Mouse (Mus musculus) midbrain, embryonic 11.5 days (tissue): ENCODE results near the gene Gbf1. TPM values are rescaled to one million over a fixed set of nuclear protein-coding genes. Genes with fewer than 3 reads are reported as not detected.
"Not testable (repeated sequence)": the region's sequence is repeated elsewhere in the genome, so short reads cannot be mapped to it uniquely, and the experiment has no call there.

Experiments
- ATAC-seq: fragments of 200-750 bp; cut with Nextera tagmentation; 2 replicates; pipeline ENCODE4 v1.8.0; 2017; ENCODE audit warnings: moderate TSS enrichment, moderate library complexity; ENCODE audit not compliant: low FRiP score
- DNase-seq: peaks from one replicate; pipeline ENCODE4 v3.0.0; 2015; ENCODE audit warnings: low spot score; ENCODE audit errors: missing footprints
- H3K27ac ChIP-seq: fragments of 300-500 bp; sonication (generic); 2 replicates; pipeline ENCODE4 v1.5.1; 2014; ENCODE audit warnings: low read depth, low read length
- H3K27me3 ChIP-seq: fragments of 300-500 bp; sonication (generic); 2 replicates; pipeline ENCODE4 v1.6.1; 2014; ENCODE audit warnings: mild to moderate bottlenecking, low read length, moderate library complexity, mixed read lengths; ENCODE audit not compliant: control insufficient read depth, insufficient read depth
- H3K36me3 ChIP-seq: fragments of 300-500 bp; sonication (generic); 2 replicates; pipeline ENCODE4 v1.6.1; 2014; ENCODE audit warnings: mild to moderate bottlenecking, low read length, moderate library complexity, mixed read lengths; ENCODE audit not compliant: control insufficient read depth, insufficient read depth
- H3K4me1 ChIP-seq: fragments of 300-500 bp; sonication (generic); 2 replicates; pipeline ENCODE4 v1.6.1; 2014; ENCODE audit warnings: low read length; ENCODE audit not compliant: control insufficient read depth, insufficient read depth
- H3K4me2 ChIP-seq: fragments of 300-500 bp; sonication (generic); 2 replicates; pipeline ENCODE4 v1.6.1; 2014; ENCODE audit warnings: mild to moderate bottlenecking, moderate library complexity
- H3K4me3 ChIP-seq: fragments of 300-500 bp; sonication (generic); 2 replicates; pipeline ENCODE4 v1.5.1; 2014; ENCODE audit warnings: low read depth, low read length
- H3K9ac ChIP-seq: fragments of 300-500 bp; sonication (generic); 2 replicates; pipeline ENCODE4 v1.6.1; 2014; ENCODE audit warnings: low read length
- H3K9me3 ChIP-seq: fragments of 300-500 bp; sonication (generic); 2 replicates; pipeline ENCODE4 v1.6.1; 2016; ENCODE audit warnings: low read length; ENCODE audit not compliant: control insufficient read depth
- WGBS: fragments of 180-500 bp; shearing (Covaris S2); extraction: QIAGEN DNeasy Blood & Tissue Kit; methylation state at CpG from one replicate; pipeline ENCODE4 v1.1.7; 2014; 5-methylcytosine and 5-hydroxymethylcytosine counted together
- polyA plus RNA-seq: library from polyadenylated mRNA; unstranded; fragments of >200 nt; fragmentation: Nextera tagmentation; extraction: Ambion mirVana; gene quantifications from 2 replicates; pipeline ENCODE4 v1.2.1, GENCODE M21; 2014

Gbf1 gene
- polyA plus RNA-seq, 1 experiment from 2014 or later, result 42.6 TPM

GRCm38 (mm10) chr19:46136639-46137580 lies 15.4 kb upstream of the Gbf1 start:
- Histone ChIP-seq H3K27me3 (peaks cover 65% of the 10 kb centered on the region), H3K9ac (peak overlapping the region; percentile 24; the same call in 1 of the 2 replicates), H3K4me2 (peak overlapping the region; percentile 92), H3K4me1 (peaks cover 29% of the 10 kb centered on the region), H3K4me3 (peak overlapping the region; percentile 46), H3K36me3 (no peaks in the 10 kb centered on the region), H3K27ac (no peak overlapping the region), H3K9me3 (no peaks in the 10 kb centered on the region)
- peak; percentile 95 for DNase-seq
- 3% methylated on average over 47 of the region's 49 CpGs for WGBS
- ATAC-seq, result peak; percentile 15; the same call in 1 of the 2 replicates

GRCm38 (mm10) chr19:46140324-46140723 lies 12.0 kb upstream of the Gbf1 start:
- DNase-seq (peak; percentile 83), ATAC-seq (no peak)
- no peak overlapping the region for H3K4me3 ChIP-seq
- no peaks in the 10 kb centered on the region for H3K36me3 ChIP-seq
- H3K9me3 ChIP-seq, result no peaks in the 10 kb centered on the region
- peaks cover 38% of the 10 kb centered on the region for H3K27me3 ChIP-seq
- no peak overlapping the region for H3K27ac ChIP-seq
- no peak overlapping the region for H3K4me2 ChIP-seq
- H3K9ac ChIP-seq, result no peak overlapping the region
- 47% methylated on average over 2 of the region's 2 CpGs for WGBS
- H3K4me1 ChIP-seq, result peaks cover 25% of the 10 kb centered on the region

- Histone ChIP-seq H3K36me3 (no peaks in the 10 kb centered on the region), H3K27me3 (peaks cover 43% of the 10 kb centered on the region), H3K9me3 (no peaks in the 10 kb centered on the region), H3K27ac (no peak overlapping the region), H3K9ac (no peak overlapping the region; the same call in 1 of the 2 replicates), H3K4me1 (peaks cover 20% of the 10 kb centered on the region), H3K4me2 (no peak overlapping the region), H3K4me3 (no peak overlapping the region)
- peak; percentile 87 for DNase-seq
- 15% methylated on average over 6 of the region's 6 CpGs for WGBS
- ATAC-seq, result peak; percentile 79
Measured at GRCm38 (mm10) chr19:46141091-46141490, 11.2 kb upstream of the Gbf1 start.

- Histone ChIP-seq H3K36me3 (no peaks in the 10 kb centered on the region), H3K27ac (no peak within 1 kb of the TSS), H3K27me3 (peaks cover 54% of the 10 kb centered on the region), H3K4me1 (peaks cover 16% of the 10 kb centered on the region), H3K9ac (peak within 1 kb of the TSS; percentile 33; the same call in 1 of the 2 replicates), H3K9me3 (no peaks in the 10 kb centered on the region), H3K4me2 (peak within 1 kb of the TSS; percentile 86), H3K4me3 (peak within 1 kb of the TSS; percentile 43)
- WGBS, result under 1% methylated on average over 45 of the region's 47 CpGs
- ATAC-seq, result no peak
- DNase-seq, result peak; percentile 94
Measured at GRCm38 (mm10) chr19:46147511-46148371, 4.6 kb upstream of the Gbf1 start, which contains the start of gene Pitx3. Gene Pitx3, minus strand, starts transcription at chr19:46148326.

- under 1% methylated on average over 27 of the region's 27 CpGs for WGBS
- DNase-seq, result peak; percentile 96
- Histone ChIP-seq H3K4me2 (peak overlapping the region; percentile 86), H3K4me1 (peaks cover 21% of the 10 kb centered on the region), H3K27me3 (peaks cover 54% of the 10 kb centered on the region), H3K36me3 (no peaks in the 10 kb centered on the region), H3K9me3 (no peaks in the 10 kb centered on the region), H3K9ac (no peak overlapping the region), H3K27ac (no peak overlapping the region), H3K4me3 (peak overlapping the region; percentile 43)
- peak; percentile 63 for ATAC-seq
Measured at GRCm38 (mm10) chr19:46148372-46148760, 3.9 kb upstream of the Gbf1 start.

GRCm38 (mm10) chr19:46149091-46149490 lies 3.2 kb upstream of the Gbf1 start:
- peaks cover 54% of the 10 kb centered on the region for H3K27me3 ChIP-seq
- no peak overlapping the region for H3K9ac ChIP-seq
- 26% methylated on average over 12 of the region's 12 CpGs for WGBS
- peaks cover 28% of the 10 kb centered on the region for H3K4me1 ChIP-seq
- H3K36me3 ChIP-seq, result no peaks in the 10 kb centered on the region
- no peak overlapping the region for H3K4me2 ChIP-seq
- no peak overlapping the region for H3K27ac ChIP-seq
- no peak overlapping the region for H3K4me3 ChIP-seq
- DNase-seq, result peak; percentile 90
- ATAC-seq, result no peak
- no peaks in the 10 kb centered on the region for H3K9me3 ChIP-seq

- Histone ChIP-seq H3K4me2 (no peak overlapping the region), H3K4me3 (no peak overlapping the region), H3K9ac (no peak overlapping the region), H3K4me1 (no peaks in the 10 kb centered on the region), H3K36me3 (peaks cover 9% of the 10 kb centered on the region; the same call in 1 of the 2 replicates), H3K27me3 (no peaks in the 10 kb centered on the region), H3K27ac (no peak overlapping the region), H3K9me3 (no peaks in the 10 kb centered on the region)
- DNase-seq (no peak), ATAC-seq (no peak)
- WGBS, result 89% methylated on average over 3 of the region's 3 CpGs
Measured at GRCm38 (mm10) chr19:46165950-46166349, 13.6 kb downstream of the Gbf1 start.

GRCm38 (mm10) chr19:46167169-46167568 lies 14.9 kb downstream of the Gbf1 start:
- H3K27ac ChIP-seq, ATAC-seq, H3K36me3 ChIP-seq, H3K4me3 ChIP-seq, H3K4me2 ChIP-seq, H3K9ac ChIP-seq, H3K9me3 ChIP-seq, DNase-seq, H3K27me3 ChIP-seq, H3K4me1 ChIP-seq: not testable (repeated sequence)
- WGBS, result 100% methylated on average over 1 of the region's 2 CpGs
